Mouse (Mus musculus): ENCODE data around the gene Tenm2. TPM values are rescaled to one million over a fixed set of nuclear protein-coding genes. Genes with fewer than 3 reads are reported as not detected.

Tenm2 gene
- polyA plus RNA-seq, 1 experiment from 2014 or later, result 18.3 TPM

DNA sequence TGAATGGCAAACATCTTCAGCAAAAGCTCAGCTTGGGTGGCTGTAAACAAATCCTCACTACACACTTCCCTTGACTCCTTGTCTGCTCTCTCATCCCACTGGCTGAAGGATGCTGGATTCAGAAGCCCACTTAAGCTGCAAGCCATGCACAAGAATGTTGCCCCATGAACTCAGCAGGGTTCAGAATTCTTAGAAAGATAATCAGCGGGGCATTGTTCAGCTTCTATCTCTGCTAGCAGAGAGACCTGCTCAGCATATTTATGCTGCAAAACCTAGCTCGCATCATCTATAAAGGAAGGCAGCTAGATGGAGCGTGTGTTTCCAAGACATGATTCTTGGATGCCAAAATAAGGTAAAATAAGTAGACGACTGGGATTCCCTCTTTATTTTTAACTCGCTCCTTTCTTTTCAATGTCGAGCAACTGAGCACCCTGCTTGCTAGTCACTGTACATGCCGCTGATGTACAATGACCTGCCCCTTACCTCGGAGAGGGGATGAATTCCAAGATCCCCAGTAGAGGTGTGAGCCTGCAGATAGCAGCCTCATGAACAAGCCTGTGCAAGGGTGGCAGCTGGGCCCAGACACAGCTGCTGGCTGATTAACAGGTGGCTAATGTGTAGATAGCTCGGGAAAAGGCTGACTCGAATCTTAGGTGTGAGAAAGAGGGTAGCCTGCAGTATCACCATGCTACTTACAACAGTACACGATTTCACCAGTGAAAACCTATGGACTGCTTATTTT lies 686.2 kb downstream of the Tenm2 start:
- WGBS, result 51% methylated on average over 11 of the region's 11 CpGs
- Histone ChIP-seq H3K4me2 (replicated peaks) (no peak overlapping the region), H3K27ac (replicated peaks) (peak overlapping the region; percentile 67), H3K27me3 (no peaks in the 10 kb centered on the region), H3K9ac (replicated peaks) (no peak overlapping the region), H3K9me3 (no peaks in the 10 kb centered on the region), H3K36me3 (no peaks in the 10 kb centered on the region), H3K4me1 (peaks cover 42% of the 10 kb centered on the region), H3K4me3 (no peak overlapping the region)
- peak; percentile 29 for ATAC-seq (ENCODE audit: low FRiP score, low read depth)

DNA sequence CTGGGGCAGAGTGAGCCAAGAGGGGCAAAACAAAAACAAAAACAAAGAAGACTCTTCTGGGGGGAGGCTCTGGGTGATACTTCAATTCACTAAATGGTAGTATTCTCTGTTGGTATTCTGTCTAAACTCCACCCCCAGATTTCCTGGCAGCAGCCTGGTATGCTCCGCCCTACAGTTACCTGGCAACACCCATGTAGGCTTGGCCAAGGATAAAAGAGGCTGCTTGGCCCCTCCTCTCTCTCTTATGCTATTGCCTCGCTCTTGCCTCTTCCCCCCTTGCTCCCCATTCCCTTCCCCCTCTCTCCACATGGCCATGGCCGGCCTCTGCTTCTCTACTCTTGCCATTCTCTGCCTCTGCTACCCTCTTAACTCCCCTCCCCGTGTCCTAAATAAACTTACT lies 687.6 kb downstream of the Tenm2 start:
- no peaks in the 10 kb centered on the region for H3K9me3 ChIP-seq
- WGBS, result 66% methylated on average over 4 of the region's 4 CpGs
- H3K4me1 ChIP-seq, result peaks cover 35% of the 10 kb centered on the region
- no peak overlapping the region for H3K9ac ChIP-seq (replicated peaks)
- no peak overlapping the region for H3K27ac ChIP-seq (replicated peaks)
- H3K4me2 ChIP-seq (replicated peaks), result no peak overlapping the region
- H3K36me3 ChIP-seq, result no peaks in the 10 kb centered on the region
- ATAC-seq (ENCODE audit: low FRiP score, low read depth), result peak; percentile 41
- no peak overlapping the region for H3K4me3 ChIP-seq
- no peaks in the 10 kb centered on the region for H3K27me3 ChIP-seq

DNA sequence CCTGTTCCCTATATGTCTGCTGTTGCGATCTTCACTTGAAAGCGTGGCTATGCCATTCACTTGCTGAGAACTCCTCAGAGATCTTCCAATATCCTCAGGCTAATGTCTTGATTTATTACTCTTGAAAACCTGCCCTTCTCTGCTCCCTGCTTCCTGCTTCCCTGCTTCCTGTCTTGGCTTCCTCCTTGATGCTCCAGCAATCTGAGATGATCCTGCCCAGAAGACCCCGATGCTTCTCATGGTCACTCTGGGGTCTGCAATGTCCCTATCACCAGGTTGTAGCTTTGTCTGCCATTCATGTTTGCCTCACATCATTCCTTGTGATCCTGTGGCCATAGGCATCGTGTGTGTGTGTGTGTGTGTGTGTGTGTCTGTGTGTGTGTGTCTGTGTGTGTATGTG lies 697.6 kb downstream of the Tenm2 start:
- Histone ChIP-seq H3K9ac (replicated peaks) (no peak overlapping the region), H3K4me1 (peaks cover 3% of the 10 kb centered on the region; the same call in 1 of the 2 replicates), H3K4me3 (no peak overlapping the region), H3K4me2 (replicated peaks) (no peak overlapping the region), H3K27me3 (no peaks in the 10 kb centered on the region), H3K36me3 (no peaks in the 10 kb centered on the region), H3K9me3 (no peaks in the 10 kb centered on the region), H3K27ac (replicated peaks) (no peak overlapping the region)
- ATAC-seq (ENCODE audit: low FRiP score, low read depth), result no peak
- 91% methylated on average over 4 of the region's 4 CpGs for WGBS

DNA sequence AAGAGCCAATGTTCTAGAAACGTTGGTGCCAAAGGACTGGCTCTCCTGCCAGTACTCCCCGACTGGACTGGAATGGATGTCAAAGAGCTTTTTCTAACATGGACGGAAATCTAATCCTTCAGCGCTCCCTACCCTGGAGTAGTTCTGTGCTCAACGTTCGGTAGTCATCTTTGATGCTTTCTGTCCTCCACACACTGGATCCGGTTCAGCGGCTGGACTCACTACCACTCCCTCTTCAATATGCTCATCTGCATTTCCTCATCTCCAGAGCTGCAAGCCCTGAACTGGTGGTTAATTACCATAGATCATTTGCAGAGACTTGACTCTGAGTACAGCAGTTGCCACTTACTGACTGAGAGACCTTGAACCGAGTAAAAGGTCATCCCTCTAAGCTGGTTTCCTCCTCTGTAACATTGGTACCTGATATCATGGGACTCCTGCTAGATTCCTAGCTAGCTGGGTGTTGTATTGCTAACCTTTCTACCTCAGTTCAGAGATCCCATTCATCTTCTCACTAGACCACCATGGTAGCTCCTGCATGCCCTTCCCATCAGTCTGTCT lies 698.1 kb downstream of the Tenm2 start:
- no peak overlapping the region for H3K4me2 ChIP-seq (replicated peaks)
- 94% methylated on average over 9 of the region's 9 CpGs for WGBS
- H3K4me3 ChIP-seq, result no peak overlapping the region
- H3K36me3 ChIP-seq, result no peaks in the 10 kb centered on the region
- H3K4me1 ChIP-seq, result peaks cover 3% of the 10 kb centered on the region; the same call in 1 of the 2 replicates
- H3K27ac ChIP-seq (replicated peaks), result no peak overlapping the region
- ATAC-seq (ENCODE audit: low FRiP score, low read depth), result no peak
- no peaks in the 10 kb centered on the region for H3K9me3 ChIP-seq
- no peaks in the 10 kb centered on the region for H3K27me3 ChIP-seq
- H3K9ac ChIP-seq (replicated peaks), result no peak overlapping the region

DNA sequence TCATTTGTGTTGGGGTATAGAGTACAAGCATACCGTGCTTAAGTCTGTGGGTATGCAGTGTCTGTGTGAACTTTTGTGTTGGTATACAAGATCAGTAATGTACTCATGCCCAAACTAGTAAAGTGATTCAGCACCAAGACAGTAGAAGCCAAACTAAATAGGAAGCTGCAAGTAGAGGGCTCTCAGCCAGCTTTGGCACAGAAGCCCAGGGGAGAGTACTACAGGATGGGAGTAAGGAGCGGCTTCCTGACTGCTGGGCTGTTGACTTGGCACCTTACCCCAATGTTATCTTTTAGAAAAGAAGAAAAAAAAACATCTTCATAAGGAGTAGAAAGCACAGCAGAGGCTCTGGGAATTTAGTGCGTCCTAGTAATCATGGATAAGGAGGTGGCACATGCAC lies 700.2 kb downstream of the Tenm2 start:
- no peak overlapping the region for H3K27ac ChIP-seq (replicated peaks)
- no peaks in the 10 kb centered on the region for H3K36me3 ChIP-seq
- no peak overlapping the region for H3K4me3 ChIP-seq
- H3K9me3 ChIP-seq, result no peaks in the 10 kb centered on the region
- no peaks in the 10 kb centered on the region for H3K27me3 ChIP-seq
- no peaks in the 10 kb centered on the region for H3K4me1 ChIP-seq
- 94% methylated on average over 3 of the region's 3 CpGs for WGBS
- no peak overlapping the region for H3K9ac ChIP-seq (replicated peaks)
- ATAC-seq (ENCODE audit: low FRiP score, low read depth), result no peak
- no peak overlapping the region for H3K4me2 ChIP-seq (replicated peaks)

DNA sequence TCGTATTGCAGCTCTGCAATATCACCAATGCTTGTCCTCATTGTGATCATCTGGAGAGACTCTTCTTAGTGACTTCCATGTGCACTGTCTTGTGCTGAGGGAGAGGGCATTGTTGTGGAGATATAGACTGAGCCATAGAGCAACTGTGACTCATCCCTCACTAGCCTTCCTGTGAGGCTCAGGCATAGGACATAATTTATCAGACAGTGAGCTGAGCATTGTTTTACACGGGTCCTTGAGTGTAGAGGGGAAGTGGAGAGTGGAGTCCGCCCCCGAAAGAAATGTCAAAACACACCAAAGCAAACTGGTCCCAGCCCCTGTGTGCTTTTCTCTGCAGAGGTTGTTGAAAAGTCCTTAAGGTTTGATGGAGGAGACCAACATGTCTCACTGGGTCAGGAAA lies 704.1 kb downstream of the Tenm2 start:
- no peak overlapping the region for H3K27ac ChIP-seq (replicated peaks)
- no peaks in the 10 kb centered on the region for H3K27me3 ChIP-seq
- H3K9ac ChIP-seq (replicated peaks), result no peak overlapping the region
- H3K9me3 ChIP-seq, result no peaks in the 10 kb centered on the region
- no peak overlapping the region for H3K4me3 ChIP-seq
- WGBS, result 89% methylated on average over 4 of the region's 4 CpGs
- peaks cover 6% of the 10 kb centered on the region; the same call in 1 of the 2 replicates for H3K4me1 ChIP-seq
- H3K4me2 ChIP-seq (replicated peaks), result no peak overlapping the region
- no peaks in the 10 kb centered on the region for H3K36me3 ChIP-seq
- no peak for ATAC-seq (ENCODE audit: low FRiP score, low read depth)

DNA sequence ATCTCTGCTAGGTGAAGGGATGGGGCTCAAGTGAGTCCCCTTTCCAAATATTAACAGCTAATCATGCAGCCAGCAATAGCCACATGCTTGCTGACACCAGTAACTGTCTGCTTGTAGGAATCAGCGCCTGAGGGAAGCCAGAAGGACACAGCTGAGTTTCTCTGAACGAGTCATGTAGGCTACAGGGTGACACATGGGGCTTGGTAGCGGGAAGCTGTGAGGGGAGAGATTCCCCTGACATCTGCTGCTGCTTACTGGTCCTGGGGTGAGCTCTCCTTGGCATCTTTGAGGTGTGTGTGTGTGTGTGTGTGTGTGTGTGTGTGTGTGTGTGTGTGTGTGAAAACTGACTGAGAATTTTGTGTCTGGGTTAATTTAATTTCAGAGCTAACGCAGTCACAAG lies 708.3 kb downstream of the Tenm2 start:
- Histone ChIP-seq H3K4me2 (replicated peaks) (no peak overlapping the region), H3K9ac (replicated peaks) (no peak overlapping the region), H3K36me3 (no peaks in the 10 kb centered on the region), H3K9me3 (no peaks in the 10 kb centered on the region), H3K4me1 (peaks cover 6% of the 10 kb centered on the region; the same call in 1 of the 2 replicates), H3K27ac (replicated peaks) (peak overlapping the region; percentile 15; the same call in 1 of the 2 replicates), H3K4me3 (no peak overlapping the region), H3K27me3 (no peaks in the 10 kb centered on the region)
- 67% methylated on average over 4 of the region's 4 CpGs for WGBS
- no peak for ATAC-seq (ENCODE audit: low FRiP score, low read depth)

DNA sequence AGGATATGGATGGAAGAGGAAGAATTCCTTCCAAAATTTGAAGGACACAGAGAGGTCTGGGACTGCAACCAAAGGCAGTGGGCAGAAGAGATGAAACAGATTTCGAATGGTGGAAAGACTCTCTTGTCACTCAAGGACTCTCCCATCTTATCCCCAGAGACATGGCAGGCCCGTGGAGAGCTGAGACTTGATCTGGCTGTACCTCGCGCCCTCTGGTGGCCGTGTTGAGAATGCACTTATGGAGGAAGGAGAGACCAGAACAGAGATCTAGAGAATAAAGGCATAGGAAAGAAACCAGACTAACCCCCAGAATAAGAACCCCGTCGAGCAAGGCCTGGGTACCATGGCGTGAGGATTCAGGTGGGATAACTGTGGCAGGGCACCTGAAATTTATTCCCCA lies 709.4 kb downstream of the Tenm2 start:
- ATAC-seq (ENCODE audit: low FRiP score, low read depth), result 0 out of 2 replicates have a peak, but pooled peaks have one; percentile 49
- no peaks in the 10 kb centered on the region for H3K36me3 ChIP-seq
- H3K4me2 ChIP-seq (replicated peaks), result no peak overlapping the region
- WGBS, result 20% methylated on average over 8 of the region's 8 CpGs
- H3K9me3 ChIP-seq, result no peaks in the 10 kb centered on the region
- H3K4me1 ChIP-seq, result peaks cover 6% of the 10 kb centered on the region; the same call in 1 of the 2 replicates
- no peak overlapping the region for H3K27ac ChIP-seq (replicated peaks)
- no peak overlapping the region for H3K4me3 ChIP-seq
- no peaks in the 10 kb centered on the region for H3K27me3 ChIP-seq
- H3K9ac ChIP-seq (replicated peaks), result no peak overlapping the region

DNA sequence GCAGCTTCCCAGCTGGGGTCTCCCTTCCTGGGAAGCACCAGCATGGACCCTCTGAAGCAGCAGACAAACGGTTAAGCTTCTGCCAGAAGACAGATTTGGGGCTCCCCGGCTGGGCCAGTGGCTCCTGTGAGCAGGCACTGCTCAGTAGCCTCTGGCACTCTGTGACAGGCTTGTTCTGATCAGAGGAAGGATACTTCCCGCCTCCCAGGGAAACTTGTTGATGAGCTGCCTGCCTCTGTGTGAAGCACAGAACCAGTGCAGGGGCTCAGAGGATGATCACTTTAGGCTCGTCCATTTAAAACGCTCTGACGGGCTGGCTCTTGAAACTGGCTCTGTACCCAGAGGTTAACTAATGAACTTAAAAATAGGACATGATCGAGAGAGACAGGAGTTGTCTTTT lies 723.3 kb downstream of the Tenm2 start:
- 0 out of 2 replicates have a peak, but pooled peaks cover 6% of the 10 kb centered on the region for H3K9me3 ChIP-seq
- no peaks in the 10 kb centered on the region for H3K27me3 ChIP-seq
- no peak for ATAC-seq (ENCODE audit: low FRiP score, low read depth)
- peaks cover 10% of the 10 kb centered on the region for H3K4me1 ChIP-seq
- no peak overlapping the region for H3K9ac ChIP-seq (replicated peaks)
- WGBS, result 36% methylated on average over 7 of the region's 7 CpGs
- H3K4me3 ChIP-seq, result no peak overlapping the region
- H3K4me2 ChIP-seq (replicated peaks), result no peak overlapping the region
- no peak overlapping the region for H3K27ac ChIP-seq (replicated peaks)
- H3K36me3 ChIP-seq, result peaks cover 11% of the 10 kb centered on the region; the same call in 1 of the 2 replicates

DNA sequence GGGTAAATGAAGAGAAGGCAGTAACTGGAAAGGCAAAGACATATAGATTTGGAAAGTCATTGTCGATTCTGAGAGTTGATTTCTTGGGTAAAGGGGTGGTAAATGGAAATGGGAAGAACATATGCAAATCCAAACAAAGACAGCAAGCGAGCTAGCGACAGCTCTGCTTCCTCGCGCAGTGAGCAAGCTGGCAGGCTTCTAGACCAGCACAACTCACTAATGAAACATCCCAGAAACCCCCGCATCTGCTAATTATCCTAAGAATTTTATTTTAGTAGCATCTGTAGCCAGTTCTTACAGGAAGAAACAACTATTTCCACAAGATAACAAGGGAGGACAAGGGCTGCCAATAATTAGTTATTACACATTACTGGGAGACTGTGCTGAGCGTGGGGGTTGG lies 727.5 kb downstream of the Tenm2 start:
- H3K9me3 ChIP-seq, result 0 out of 2 replicates have a peak, but pooled peaks cover 6% of the 10 kb centered on the region
- 69% methylated on average over 7 of the region's 7 CpGs for WGBS
- H3K9ac ChIP-seq (replicated peaks), result no peak overlapping the region
- no peak overlapping the region for H3K4me3 ChIP-seq
- ATAC-seq (ENCODE audit: low FRiP score, low read depth), result no peak
- no peak overlapping the region for H3K4me2 ChIP-seq (replicated peaks)
- H3K4me1 ChIP-seq, result peaks cover 17% of the 10 kb centered on the region
- H3K27ac ChIP-seq (replicated peaks), result no peak overlapping the region
- H3K36me3 ChIP-seq, result peaks cover 11% of the 10 kb centered on the region; the same call in 1 of the 2 replicates
- no peaks in the 10 kb centered on the region for H3K27me3 ChIP-seq

DNA sequence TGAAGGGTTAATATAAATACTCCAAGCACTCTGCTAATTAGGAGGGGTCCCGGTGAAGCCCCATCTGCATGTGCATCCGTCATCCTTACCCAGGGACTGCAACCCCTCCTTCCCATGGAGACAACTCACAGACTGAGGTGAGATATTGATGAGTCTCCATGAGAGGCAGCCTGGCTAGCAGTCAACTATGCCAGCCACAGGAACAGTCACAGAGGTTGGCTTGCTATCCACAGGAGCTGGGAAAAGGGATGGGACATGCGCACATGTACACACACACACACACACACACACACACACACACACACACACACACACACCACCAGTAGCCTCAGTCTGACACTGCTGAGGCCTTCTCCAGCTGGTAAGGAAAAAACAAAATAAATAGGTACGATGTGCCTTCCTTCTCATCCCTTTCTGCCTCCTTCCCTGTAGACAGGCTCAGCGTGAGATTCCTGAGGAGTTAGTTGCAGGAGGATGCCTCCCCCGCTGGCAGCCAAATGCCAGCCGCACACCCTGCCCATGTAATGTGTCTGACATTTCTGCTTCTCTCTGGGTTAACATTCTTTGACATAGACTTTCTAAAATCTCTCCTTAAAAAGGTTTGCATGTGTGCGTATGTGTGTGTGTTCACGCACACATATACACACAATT lies 740.7 kb downstream of the Tenm2 start:
- ATAC-seq (ENCODE audit: low FRiP score, low read depth), result no peak
- no peaks in the 10 kb centered on the region for H3K36me3 ChIP-seq
- H3K9me3 ChIP-seq, result no peaks in the 10 kb centered on the region
- H3K27ac ChIP-seq (replicated peaks), result 0 out of 2 replicates have a peak overlapping the region, but pooled peaks have one; percentile 20
- no peaks in the 10 kb centered on the region; the same call in 1 of the 2 replicates for H3K4me1 ChIP-seq
- H3K4me3 ChIP-seq, result no peak overlapping the region
- WGBS, result 74% methylated on average over 9 of the region's 9 CpGs
- no peak overlapping the region for H3K4me2 ChIP-seq (replicated peaks)
- H3K9ac ChIP-seq (replicated peaks), result no peak overlapping the region
- no peaks in the 10 kb centered on the region for H3K27me3 ChIP-seq

DNA sequence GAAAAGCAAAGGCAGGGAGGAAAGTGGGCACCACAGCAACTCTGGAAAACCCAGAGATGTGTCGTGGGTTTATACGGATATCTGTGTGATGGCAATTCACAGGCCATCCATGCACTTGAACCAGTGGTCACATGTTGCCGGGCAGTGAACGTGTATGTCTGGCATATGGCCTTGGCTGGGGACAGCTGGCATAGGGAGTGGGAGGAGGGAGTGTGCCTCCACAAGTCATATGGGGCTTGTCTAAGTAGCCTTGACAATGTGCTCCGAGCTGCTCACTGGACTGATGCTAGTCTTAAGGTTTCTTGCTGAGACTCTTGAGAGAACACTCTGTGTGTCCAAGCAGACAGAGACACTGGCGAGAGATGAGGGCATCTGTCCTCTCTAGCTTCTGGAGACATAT lies 743.5 kb downstream of the Tenm2 start:
- H3K4me2 ChIP-seq (replicated peaks), result no peak overlapping the region
- H3K36me3 ChIP-seq, result no peaks in the 10 kb centered on the region
- H3K27me3 ChIP-seq, result no peaks in the 10 kb centered on the region
- peak; percentile 23; the same call in 1 of the 2 replicates for ATAC-seq (ENCODE audit: low FRiP score, low read depth)
- H3K4me1 ChIP-seq, result no peaks in the 10 kb centered on the region
- H3K9me3 ChIP-seq, result no peaks in the 10 kb centered on the region
- H3K4me3 ChIP-seq, result no peak overlapping the region
- no peak overlapping the region for H3K27ac ChIP-seq (replicated peaks)
- H3K9ac ChIP-seq (replicated peaks), result no peak overlapping the region
- 83% methylated on average over 6 of the region's 6 CpGs for WGBS
